Mouse (Mus musculus) mouse trophoblast stem cell (cell line): ENCODE measurements around the gene Olfr494.

ENCODE experiments used
- in situ Hi-C, 2 experiments: fragments of 300-500 bp; cut with MseI, MboI; formaldehyde crosslinking; loops; 2 replicates in 1 of 2; 3 replicates in 1 of 2; pipeline ENCODE4 v1.15.1; 2025

Gene Olfr494

GRCm38 (mm10) chr7:108365035-108365434 lies at the start of gene Olfr494:
Gene Olfr494, plus strand, starts transcription at chr7:108365335.
- in situ Hi-C loops: no loop called here

GRCm38 (mm10) chr7:108323574-108323973 lies 41.6 kb upstream of the Olfr494 start, which contains the start of gene Olfr492:
Gene Olfr492, minus strand, starts transcription at chr7:108323674.
- in situ Hi-C loops: no loop called here

- in situ Hi-C loops: no loop called here
These were observed 18.3 kb upstream of the Olfr494 start, which contains the start of gene Olfr493 for GRCm38 (mm10) chr7:108346879-108347278. Gene Olfr493, minus strand, starts transcription at chr7:108346979.

- in situ Hi-C loops: no loop called here
These were observed 27.7 kb downstream of the Olfr494 start, which contains the start of gene Olfr495 for GRCm38 (mm10) chr7:108392867-108393266. Gene Olfr495, plus strand, starts transcription at chr7:108393167.
